Mouse (Mus musculus) stomach, postnatal 0 days (tissue): ENCODE data around the gene Ltbp1.

Source experiments
- CTCF ChIP-seq: IDR thresholded peaks from 2 replicates; pipeline ENCODE4 v1.5.1; 2016; ENCODE audit warnings: antibody characterized with exemption, low read depth, mild to moderate bottlenecking, moderate library complexity
- EP300 ChIP-seq: optimal IDR thresholded peaks from 2 replicates; pipeline ENCODE3; 2016; ENCODE audit warnings: antibody characterized with exemption

GRCm38 (mm10) chr17:75013868-75014267 is 8.5 kb downstream of the Ltbp1 start:
- TF ChIP-seq CTCF (no peak), EP300 (no peak)
